Mouse (Mus musculus) cerebellum, postnatal 10 days (tissue): ENCODE data around the gene Tubb3.
A peak's percentile ranks its signal among the peaks of the same experiment; 100 is the strongest.
"Not testable (repeated sequence)": the region's sequence is repeated elsewhere in the genome, so short reads cannot be mapped to it uniquely, and the experiment has no call there.

Experiments used
- DNase-seq, 2 experiments: peaks; one replicate each; pipeline ENCODE4 v3.0.0; 2021; ENCODE audit warnings: mixed read lengths in 2 of 2

Tubb3 gene

GRCm38 (mm10) chr8:123432381-123432780, 21.2 kb downstream of the Tubb3 start:
- no peak for DNase-seq

GRCm38 (mm10) chr8:123433241-123433974, 22.2 kb downstream of the Tubb3 start:
- not testable (repeated sequence) for DNase-seq

GRCm38 (mm10) chr8:123441788-123442187, 30.6 kb downstream of the Tubb3 start:
- DNase-seq: no peak

- no peak for DNase-seq
Measured at GRCm38 (mm10) chr8:123442351-123442750, 31.1 kb downstream of the Tubb3 start.

- peak; percentile 99 for DNase-seq
Measured at GRCm38 (mm10) chr8:123442871-123443575, 31.8 kb downstream of the Tubb3 start.

GRCm38 (mm10) chr8:123443576-123443921, 32.3 kb downstream of the Tubb3 start:
- DNase-seq: no peak

- no peak for DNase-seq
Measured at GRCm38 (mm10) chr8:123444131-123444530, 32.9 kb downstream of the Tubb3 start.

GRCm38 (mm10) chr8:123445981-123446380, 34.8 kb downstream of the Tubb3 start:
- no peak for DNase-seq

GRCm38 (mm10) chr8:123446799-123447198, 35.6 kb downstream of the Tubb3 start:
- no peak for DNase-seq

- DNase-seq: no peak
Measured at GRCm38 (mm10) chr8:123450783-123451182, 39.6 kb downstream of the Tubb3 start.

GRCm38 (mm10) chr8:123451747-123452146, 40.5 kb downstream of the Tubb3 start:
- DNase-seq: not testable (repeated sequence)

- no peak for DNase-seq
Measured at GRCm38 (mm10) chr8:123452149-123452548, 40.9 kb downstream of the Tubb3 start.

GRCm38 (mm10) chr8:123453291-123453690, 42.1 kb downstream of the Tubb3 start:
- DNase-seq: no peak

GRCm38 (mm10) chr8:123453951-123454350, 42.7 kb downstream of the Tubb3 start:
- DNase-seq: no peak

- DNase-seq: no peak
Measured at GRCm38 (mm10) chr8:123454559-123454958, 43.3 kb downstream of the Tubb3 start.

GRCm38 (mm10) chr8:123463651-123464050, 52.4 kb downstream of the Tubb3 start:
- no peak for DNase-seq

- no peak for DNase-seq
Measured at GRCm38 (mm10) chr8:123467476-123467875, 56.3 kb downstream of the Tubb3 start.
